Mouse (Mus musculus) left cerebral cortex, adult 2 months (tissue): ENCODE measurements around the gene Zmpste24. TPM values are rescaled to one million over a fixed set of nuclear protein-coding genes. Genes with fewer than 3 reads are reported as not detected.

ENCODE experiments used
- DNase-seq, 2 experiments: peaks; one replicate each; pipeline ENCODE4 v3.0.0; 2021 to 2022; ENCODE audit warnings: low spot score in 2 of 2, mixed read lengths in 1 of 2; ENCODE audit errors: extremely low spot score in 1 of 2
- H3K27ac ChIP-seq: fragments of 200-600 bp; 2 replicates; pipeline ENCODE4 v1.8.1; 2022
- H3K4me3 ChIP-seq: fragments of 200-600 bp; 2 replicates; pipeline ENCODE4 v1.8.1; 2022
- CTCF ChIP-seq: fragments of 200-600 bp; IDR thresholded peaks from 2 replicates; pipeline ENCODE4 v1.8.1; 2022; ENCODE audit warnings: antibody characterized with exemption, mild to moderate bottlenecking, moderate library complexity
- intact Hi-C: fragments of 180-260 bp; cut with DNase I; formaldehyde crosslinking; loops from one replicate; pipeline ENCODE4 v1.15.1; 2025
- total RNA-seq, 2 experiments: library from RNA; stranded (reverse); gene quantifications; 2 replicates each; pipeline ENCODE4 v1.2.3; 2021

The Zmpste24 gene
- total RNA-seq, 2 experiments from 2014 or later: 23.5 to 24.7 TPM

- intact Hi-C loops: loop anchor here (1.0 to 2.0 kb wide), 2 partner anchors 42 to 203 kb away; no protein-coding TSS in a partner anchor
- DNase-seq: no peak
Measured at GRCm38 (mm10) chr4:121028659-121029392, 69.2 kb downstream of the Zmpste24 start.

GRCm38 (mm10) chr4:121028146-121028545, 69.9 kb downstream of the Zmpste24 start:
- Histone ChIP-seq H3K27ac (no peak overlapping the region), H3K4me3 (no peak overlapping the region)
- no peak for TF ChIP-seq CTCF
- intact Hi-C loops: loop anchor here (1.0 to 2.0 kb wide), 2 partner anchors 41 to 204 kb away; no protein-coding TSS in a partner anchor
- no peak for DNase-seq

More at GRCm38 (mm10) chr4:121028659-121029392, 69.2 kb downstream of the Zmpste24 start:
- no peak overlapping the region for H3K4me3 ChIP-seq
- H3K27ac ChIP-seq: no peak overlapping the region
- peak; percentile 75 for TF ChIP-seq CTCF

GRCm38 (mm10) chr4:121025681-121026080, 72.4 kb downstream of the Zmpste24 start:
- TF ChIP-seq CTCF: no peak
- Histone ChIP-seq H3K27ac (no peak overlapping the region), H3K4me3 (no peak overlapping the region)
- intact Hi-C loops: no loop called here
- no peak for DNase-seq

GRCm38 (mm10) chr4:121023941-121024340, 74.1 kb downstream of the Zmpste24 start:
- intact Hi-C loops: no loop called here
- H3K4me3 ChIP-seq: no peak overlapping the region
- no peak overlapping the region for H3K27ac ChIP-seq
- TF ChIP-seq CTCF: no peak
- no peak for DNase-seq

- no peak for DNase-seq
- no peak overlapping the region for H3K4me3 ChIP-seq
- TF ChIP-seq CTCF: no peak
- no peak overlapping the region for H3K27ac ChIP-seq
- intact Hi-C loops: no loop called here
Measured at GRCm38 (mm10) chr4:121023464-121023863, 74.6 kb downstream of the Zmpste24 start.

- no peak for DNase-seq
Measured at GRCm38 (mm10) chr4:121021911-121022310, 76.1 kb downstream of the Zmpste24 start.

GRCm38 (mm10) chr4:121020040-121020790, 77.8 kb downstream of the Zmpste24 start:
- peak in 1 of 2 experiments; percentile 49 for DNase-seq
- H3K27ac ChIP-seq: no peak overlapping the region; the same call in 1 of the 2 replicates
- TF ChIP-seq CTCF: no peak
- intact Hi-C loops: no loop called here
- H3K4me3 ChIP-seq: no peak overlapping the region

More at GRCm38 (mm10) chr4:121021911-121022310, 76.1 kb downstream of the Zmpste24 start:
- intact Hi-C loops: no loop called here
- Histone ChIP-seq H3K4me3 (no peak overlapping the region), H3K27ac (no peak overlapping the region)
- TF ChIP-seq CTCF: no peak

GRCm38 (mm10) chr4:121018250-121018649, 79.8 kb downstream of the Zmpste24 start:
- H3K27ac ChIP-seq: no peak overlapping the region
- no peak for DNase-seq
- no peak overlapping the region for H3K4me3 ChIP-seq
- intact Hi-C loops: no loop called here
- no peak for TF ChIP-seq CTCF

GRCm38 (mm10) chr4:121016928-121017657, 80.9 kb downstream of the Zmpste24 start, which contains the start of gene Smap2:
Gene Smap2, minus strand, starts transcription at chr4:121017247.
- TF ChIP-seq CTCF: peak; percentile 75
- DNase-seq: peak; percentile 99
- intact Hi-C loops: loop anchor here (2.0 kb wide), 1 partner anchor 30 kb away; no protein-coding TSS in a partner anchor

GRCm38 (mm10) chr4:121016021-121016898, 81.8 kb downstream of the Zmpste24 start:
- intact Hi-C loops: loop anchor here (2.0 kb wide), 1 partner anchor 29 kb away; no protein-coding TSS in a partner anchor
- DNase-seq: peak; percentile 42 to 52
- H3K27ac ChIP-seq: peak overlapping the region; percentile 98
- peak overlapping the region; percentile 99 for H3K4me3 ChIP-seq
- TF ChIP-seq CTCF: no peak

More at GRCm38 (mm10) chr4:121016928-121017657, 80.9 kb downstream of the Zmpste24 start, which contains the start of gene Smap2:
- Histone ChIP-seq H3K4me3 (peak within 1 kb of the TSS; percentile 99), H3K27ac (peak within 1 kb of the TSS; percentile 98)
